Mouse (Mus musculus) MEL (cell line): ENCODE data around the gene Dhdh. TPM values are rescaled to one million over a fixed set of nuclear protein-coding genes. Genes with fewer than 3 reads are reported as not detected.

Source experiments
- DNase-seq: peaks from one replicate; pipeline ENCODE4 v3.0.0; 2011; ENCODE audit warnings: low read depth, low spot score
- H3K27ac ChIP-seq: 2 replicates; pipeline ENCODE4 v1.5.1; 2012; ENCODE audit warnings: low read depth, mild to moderate bottlenecking, control low read depth, low read length, moderate library complexity; ENCODE audit not compliant: control insufficient read depth
- H3K27me3 ChIP-seq, 2 experiments: fragments of 150-350 bp in 1 of 2; sonication (generic) in 1 of 2; 2 replicates each; pipeline ENCODE4 v1.6.1; 2012; ENCODE audit warnings: low read length in 2 of 2, mild to moderate bottlenecking in 2 of 2, improper control_type of control experiment in 1 of 2, moderate library complexity in 1 of 2; ENCODE audit not compliant: insufficient read depth in 2 of 2, control insufficient read depth in 1 of 2
- H3K36me3 ChIP-seq, 2 experiments: 2 replicates each; pipeline ENCODE4 v1.6.1; 2012 to 2014; ENCODE audit warnings: low read length in 2 of 2, improper control_type of control experiment in 1 of 2, inconsistent platforms in 1 of 2, mild to moderate bottlenecking in 1 of 2; ENCODE audit not compliant: insufficient read depth in 2 of 2, control insufficient read depth in 1 of 2
- H3K4me1 ChIP-seq, 2 experiments: fragments of 150-350 bp in 1 of 2; sonication (generic) in 1 of 2; 2 replicates each; pipeline ENCODE4 v1.6.1; 2012; ENCODE audit warnings: low read length in 2 of 2, improper control_type of control experiment in 1 of 2, mild to moderate bottlenecking in 1 of 2; ENCODE audit not compliant: insufficient read depth in 2 of 2, control insufficient read depth in 1 of 2
- H3K4me3 ChIP-seq, 2 experiments: fragments of 150-350 bp in 1 of 2; sonication (generic) in 1 of 2; 2 replicates each; pipeline ENCODE4 v1.5.1; 2012; ENCODE audit warnings: low read depth in 2 of 2, low read length in 2 of 2, mild to moderate bottlenecking in 2 of 2, moderate library complexity in 2 of 2, control low read depth in 1 of 2, improper control_type of control experiment in 1 of 2; ENCODE audit not compliant: control insufficient read depth in 1 of 2, insufficient read depth in 1 of 2
- H3K79me2 ChIP-seq: 2 replicates; pipeline ENCODE4 v1.6.1; 2012; ENCODE audit warnings: mild to moderate bottlenecking, low read length, moderate library complexity; ENCODE audit not compliant: control insufficient read depth, poor library complexity, insufficient read depth
- H3K9ac ChIP-seq: 2 replicates; pipeline ENCODE4 v1.6.1; 2012; ENCODE audit warnings: low read depth, mild to moderate bottlenecking, control low read depth, low read length, moderate library complexity; ENCODE audit not compliant: control insufficient read depth, poor library complexity, severe bottlenecking
- H3K9me3 ChIP-seq: fragments of 150-350 bp; sonication (generic); replicated peaks from 2 replicates; pipeline ENCODE4 v1.6.1; 2012; ENCODE audit warnings: mild to moderate bottlenecking, low read length, improper control_type of control experiment, moderate library complexity; ENCODE audit not compliant: insufficient read depth
- BHLHE40 ChIP-seq: IDR thresholded peaks from 2 replicates; pipeline ENCODE4 v1.6.1; 2012; ENCODE audit warnings: low read depth, mild to moderate bottlenecking, inconsistent platforms, low read length, improper control_type of control experiment, borderline replicate concordance
- CHD1 ChIP-seq: IDR thresholded peaks from 2 replicates; pipeline ENCODE4 v1.6.1; 2012; ENCODE audit warnings: low read depth, mild to moderate bottlenecking, inconsistent platforms, low read length, improper control_type of control experiment
- CTCF ChIP-seq, 3 experiments: IDR thresholded peaks in 2 of 3; conservative IDR thresholded peaks in 1 of 3; 2 replicates each; pipeline ENCODE4 v1.5.1; 2011 to 2012; ENCODE audit warnings: low read length in 3 of 3, low read depth in 2 of 3, mild to moderate bottlenecking in 2 of 3, improper control_type of control experiment in 1 of 3, inconsistent platforms in 1 of 3, mixed read lengths in 1 of 3, moderate library complexity in 1 of 3; ENCODE audit not compliant: control insufficient read depth in 1 of 3, insufficient read depth in 1 of 3, poor library complexity in 1 of 3, severe bottlenecking in 1 of 3
- E2F4 ChIP-seq: IDR thresholded peaks from 2 replicates; pipeline ENCODE4 v1.6.1; 2011; ENCODE audit warnings: low read depth, low read length, improper control_type of control experiment, borderline replicate concordance
- EP300 ChIP-seq, 2 experiments: IDR thresholded peaks; 2 replicates each; pipeline ENCODE4 v1.6.1; 2011; ENCODE audit warnings: improper control_type of control experiment in 2 of 2, low read length in 2 of 2, low read depth in 1 of 2, mild to moderate bottlenecking in 1 of 2
- ETS1 ChIP-seq: IDR thresholded peaks from 2 replicates; pipeline ENCODE4 v1.6.1; 2012; ENCODE audit warnings: low read depth, mild to moderate bottlenecking, inconsistent platforms, low read length, improper control_type of control experiment, moderate library complexity
- GABPA ChIP-seq: IDR thresholded peaks from 2 replicates; pipeline ENCODE4 v1.6.1; 2012; ENCODE audit warnings: low read depth, mild to moderate bottlenecking, inconsistent platforms, low read length, improper control_type of control experiment, moderate library complexity
- GATA1 ChIP-seq: IDR thresholded peaks from 2 replicates; pipeline ENCODE4 v1.6.1; 2011; ENCODE audit warnings: low read depth, low read length, improper control_type of control experiment
- HCFC1 ChIP-seq: IDR thresholded peaks from 2 replicates; pipeline ENCODE4 v1.6.1; 2012; ENCODE audit warnings: low read depth, mild to moderate bottlenecking, inconsistent platforms, low read length, improper control_type of control experiment, moderate library complexity
- JUND ChIP-seq: IDR thresholded peaks from 2 replicates; pipeline ENCODE4 v1.6.1; 2011; ENCODE audit warnings: low read depth, mild to moderate bottlenecking, improper control_type of control experiment, low read length
- MAX ChIP-seq: IDR thresholded peaks from 2 replicates; pipeline ENCODE4 v1.6.1; 2011; ENCODE audit warnings: low read length, improper control_type of control experiment
- MAZ ChIP-seq: IDR thresholded peaks from 2 replicates; pipeline ENCODE4 v1.6.1; 2012; ENCODE audit warnings: low read depth, mild to moderate bottlenecking, inconsistent platforms, low read length, improper control_type of control experiment
- MEF2A ChIP-seq: IDR thresholded peaks from 2 replicates; pipeline ENCODE4 v1.6.1; 2014; ENCODE audit warnings: low read depth, mild to moderate bottlenecking, inconsistent platforms, low read length, improper control_type of control experiment; ENCODE audit not compliant: poor library complexity, insufficient replicate concordance, severe bottlenecking; ENCODE audit errors: extremely low read depth
- MXI1 ChIP-seq: IDR thresholded peaks from 2 replicates; pipeline ENCODE4 v1.6.1; 2011; ENCODE audit warnings: mild to moderate bottlenecking, low read depth, low read length, improper control_type of control experiment
- MYB ChIP-seq: IDR thresholded peaks from 2 replicates; pipeline ENCODE4 v1.6.1; 2011; ENCODE audit warnings: mild to moderate bottlenecking, low read depth, low read length, improper control_type of control experiment
- NELFE ChIP-seq: IDR thresholded peaks from 2 replicates; pipeline ENCODE4 v1.6.1; 2011; ENCODE audit warnings: low read depth, low read length, improper control_type of control experiment
- NRF1 ChIP-seq: IDR thresholded peaks from 2 replicates; pipeline ENCODE4 v1.6.1; 2014; ENCODE audit warnings: low read depth, mild to moderate bottlenecking, inconsistent platforms, low read length, improper control_type of control experiment, moderate library complexity; ENCODE audit not compliant: poor library complexity, insufficient read depth, severe bottlenecking
- POLR2AphosphoS2 ChIP-seq: IDR thresholded peaks from 2 replicates; pipeline ENCODE4 v1.6.1; 2011; ENCODE audit warnings: low read length, improper control_type of control experiment
- RAD21 ChIP-seq: IDR thresholded peaks from 2 replicates; pipeline ENCODE4 v1.6.1; 2011; ENCODE audit warnings: mild to moderate bottlenecking, low read depth, low read length, improper control_type of control experiment
- RCOR1 ChIP-seq: IDR thresholded peaks from 2 replicates; pipeline ENCODE4 v1.6.1; 2012; ENCODE audit warnings: low read depth, mild to moderate bottlenecking, inconsistent platforms, low read length, improper control_type of control experiment
- SMC3 ChIP-seq: IDR thresholded peaks from 2 replicates; pipeline ENCODE4 v1.6.1; 2011; ENCODE audit warnings: low read depth, low read length, improper control_type of control experiment
- TAL1 ChIP-seq: IDR thresholded peaks from 2 replicates; pipeline ENCODE4 v1.6.1; 2012; ENCODE audit warnings: mild to moderate bottlenecking, inconsistent platforms, low read length, moderate library complexity, mixed read lengths
- TBP ChIP-seq: IDR thresholded peaks from 2 replicates; pipeline ENCODE4 v1.8.0; 2011; ENCODE audit warnings: low read depth, low read length, improper control_type of control experiment
- TCF12 ChIP-seq: IDR thresholded peaks from 2 replicates; pipeline ENCODE4 v1.6.1; 2014; ENCODE audit warnings: low read depth, mild to moderate bottlenecking, inconsistent platforms, low read length, improper control_type of control experiment, moderate library complexity
- UBTF ChIP-seq: IDR thresholded peaks from 2 replicates; pipeline ENCODE4 v1.6.1; 2012; ENCODE audit warnings: low read depth, mild to moderate bottlenecking, inconsistent platforms, low read length, improper control_type of control experiment, moderate library complexity, borderline replicate concordance; ENCODE audit not compliant: insufficient read depth
- USF1 ChIP-seq: IDR thresholded peaks from 2 replicates; pipeline ENCODE4 v1.6.1; 2014; ENCODE audit warnings: low read depth, mild to moderate bottlenecking, inconsistent platforms, low read length, improper control_type of control experiment, moderate library complexity
- ZC3H11A ChIP-seq: IDR thresholded peaks from 2 replicates; pipeline ENCODE4 v1.6.1; 2012; ENCODE audit warnings: low read depth, mild to moderate bottlenecking, inconsistent platforms, low read length, improper control_type of control experiment
- ZKSCAN1 ChIP-seq: IDR thresholded peaks from 2 replicates; pipeline ENCODE4 v1.6.1; 2012; ENCODE audit warnings: low read depth, mild to moderate bottlenecking, inconsistent platforms, low read length, improper control_type of control experiment, moderate library complexity
- ZMIZ1 ChIP-seq: IDR thresholded peaks from 2 replicates; pipeline ENCODE4 v1.6.1; 2012; ENCODE audit warnings: low read depth, mild to moderate bottlenecking, inconsistent platforms, low read length, improper control_type of control experiment, moderate library complexity
- polyA plus RNA-seq, 2 experiments: library from polyadenylated mRNA; stranded (reverse) in 1 of 2; unstranded in 1 of 2; fragments of >175 nt in 1 of 2; fragments of >200 nt in 1 of 2; gene quantifications; 2 replicates each; pipeline versions ENCODE4 v1.2.1 to v1.2.4; 2012; ENCODE audit warnings: low replicate concordance in 2 of 2, low read depth in 1 of 2; ENCODE audit not compliant: insufficient read length in 2 of 2, insufficient read depth in 1 of 2, missing spikeins in 1 of 2
- total RNA-seq: library from RNA; depleted of rRNA; stranded (reverse); fragments of 300-350 nt; gene quantifications from 2 replicates; pipeline ENCODE4 v1.2.3, GENCODE M21; 2012

Gene Dhdh
- total and polyA plus RNA-seq, 3 experiments: 0.08 to 1.6 TPM; not detected in 1

GRCm38 (mm10) chr7:45526474-45527120 is 38.0 kb upstream of the Dhdh start (continued):
- peak; percentile 11; the same call in 1 of the 2 replicates for TF ChIP-seq RCOR1
- peak; percentile 30 for TF ChIP-seq RAD21
- no peak for TF ChIP-seq GABPA
- TF ChIP-seq EP300 (IDR thresholded peaks at IDR 0.05; ENCODE audit: low read depth in 1 of 2, low read length in 2 of 2): peak in 1 of 2 experiments; percentile 44; a peak in 1 of 4 replicates
- no peak for TF ChIP-seq MAX
- no peak for TF ChIP-seq USF1
- no peak for TF ChIP-seq TBP
- TF ChIP-seq MXI1: no peak; the same call in 1 of the 2 replicates
- no peak for TF ChIP-seq UBTF
- 0 out of 2 replicates have a peak, but pooled peaks have one; percentile 0 for TF ChIP-seq TAL1
- TF ChIP-seq ETS1: no peak
- peak in 1 of 3 experiments; percentile 49; a peak in 2 of 6 replicates for TF ChIP-seq CTCF (IDR thresholded peaks at IDR 0.05 in 2 of 3, conservative IDR thresholded peaks at IDR 0.05 in 1 of 3; ENCODE audit: control insufficient read depth in 1 of 3, insufficient read depth in 1 of 3, low read depth in 2 of 3, low read length in 3 of 3, poor library complexity in 1 of 3, severe bottlenecking in 1 of 3)
- TF ChIP-seq NELFE: peak; percentile 54
- no peak; the same call in 1 of the 2 replicates for TF ChIP-seq HCFC1
- TF ChIP-seq CHD1: no peak; the same call in 1 of the 2 replicates
- TF ChIP-seq JUND: no peak
- TF ChIP-seq SMC3: peak; percentile 46
- peak; percentile 7; the same call in 1 of the 2 replicates for TF ChIP-seq MAZ
- TF ChIP-seq, all 39 proteins: peak for 13

GRCm38 (mm10) chr7:45525809-45526473 is 37.3 kb upstream of the Dhdh start, which contains the start of the genes Ppp1r15a and Plekha4:
TSS of gene Ppp1r15a (minus strand) at chr7:45526268.
TSS of gene Plekha4 (plus strand) at chr7:45526330.
- H3K4me3 ChIP-seq: peak within 1 kb of the TSS; percentile 78 to 95
- peak within 1 kb of the TSS; percentile 92 for H3K9ac ChIP-seq
- DNase-seq: peak; percentile 99
- peaks cover 0 to 35% of the 10 kb centered on the region in 2 experiments; a peak in 2 of 4 replicates for H3K36me3 ChIP-seq
- H3K9me3 ChIP-seq: no peaks in the 10 kb centered on the region
- H3K27ac ChIP-seq: peak within 1 kb of the TSS; percentile 95
- H3K79me2 ChIP-seq: peaks cover 27% of the 10 kb centered on the region
- peaks cover 3 to 25% of the 10 kb centered on the region in 2 experiments; a peak in 3 of 4 replicates for H3K4me1 ChIP-seq
- peaks cover 0 to under 1% of the 10 kb centered on the region in 2 experiments; a peak in 1 of 4 replicates for H3K27me3 ChIP-seq
- TF ChIP-seq NRF1 (peak; percentile 40; the same call in 1 of the 2 replicates), BHLHE40 (0 out of 2 replicates have a peak, but pooled peaks have one; percentile 86), NELFE (peak; percentile 98), TCF12 (peak; percentile 78), ZKSCAN1 (no peak), MEF2A (no peak), HCFC1 (peak; percentile 82), JUND (no peak), ZMIZ1 (peak; percentile 98), POLR2AphosphoS2 (peak; percentile 98), MYB (no peak), MXI1 (peak; percentile 75), UBTF (no peak), GATA1 (peak; percentile 81), RAD21 (no peak), TAL1 (peak; percentile 51; the same call in 1 of the 2 replicates), SMC3 (no peak), MAX (peak; percentile 70; the same call in 1 of the 2 replicates), E2F4 (no peak), ZC3H11A (no peak), CTCF (IDR thresholded peaks at IDR 0.05 in 2 of 3, conservative IDR thresholded peaks at IDR 0.05 in 1 of 3; ENCODE audit: control insufficient read depth in 1 of 3, insufficient read depth in 1 of 3, low read depth in 2 of 3, low read length in 3 of 3, poor library complexity in 1 of 3, severe bottlenecking in 1 of 3) (no peak), RCOR1 (no peak)
